Mouse (Mus musculus): Measurements from ENCODE around the gene Ptges. TPM values are rescaled to one million over a fixed set of nuclear protein-coding genes. Genes with fewer than 3 reads are reported as not detected.

Gene Ptges
- polyA plus RNA-seq, 1 experiment from 2014 or later, result 1.8 TPM

Other genes starting within 250 kb of the Ptges start
- gene 1700001O22Rik, start 126.2 kb downstream of the Ptges start, polyA plus RNA-seq (2015; fragmentation: Nextera tagmentation; extraction: Ambion mirVana), result 2.2 and 2.7 TPM in 2 replicates
- gene Ntmt1, start 122.0 kb downstream of the Ptges start, polyA plus RNA-seq (2015; fragmentation: Nextera tagmentation; extraction: Ambion mirVana), result 90.0 and 90.4 TPM in 2 replicates
- gene Asb6, start 99.5 kb downstream of the Ptges start, polyA plus RNA-seq (2015; fragmentation: Nextera tagmentation; extraction: Ambion mirVana), result 20.1 and 22.5 TPM in 2 replicates
- gene Prrx2, start 94.9 kb downstream of the Ptges start, polyA plus RNA-seq (2015; fragmentation: Nextera tagmentation; extraction: Ambion mirVana), result 10.8 and 13.9 TPM in 2 replicates
- gene Tor1b, start 23.1 kb upstream of the Ptges start, polyA plus RNA-seq (2015; fragmentation: Nextera tagmentation; extraction: Ambion mirVana), result 22.8 and 26.3 TPM in 2 replicates
- gene Tor1a, start 38.1 kb upstream of the Ptges start, polyA plus RNA-seq (2015; fragmentation: Nextera tagmentation; extraction: Ambion mirVana), result 50.9 and 53.0 TPM in 2 replicates
- 38.1 and 42.5 TPM in 2 replicates for gene BC005624, start 52.3 kb upstream of the Ptges start, polyA plus RNA-seq (2015; fragmentation: Nextera tagmentation; extraction: Ambion mirVana)
- 41.7 and 49.3 TPM in 2 replicates for gene Usp20, start 52.4 kb upstream of the Ptges start, polyA plus RNA-seq (2015; fragmentation: Nextera tagmentation; extraction: Ambion mirVana)
- gene Fnbp1, start 212.1 kb upstream of the Ptges start, polyA plus RNA-seq (2015; fragmentation: Nextera tagmentation; extraction: Ambion mirVana), result 20.3 and 23.7 TPM in 2 replicates
- gene Gpr107, start 222.5 kb upstream of the Ptges start, polyA plus RNA-seq (2015; fragmentation: Nextera tagmentation; extraction: Ambion mirVana), result 29.9 and 31.6 TPM in 2 replicates